Mouse (Mus musculus): ENCODE results near the gene Fam168a. TPM values are rescaled to one million over a fixed set of nuclear protein-coding genes. Genes with fewer than 3 reads are reported as not detected.

The Fam168a gene
- polyA plus RNA-seq, 1 experiment from 2014 or later = 45.2 TPM

GRCm38 (mm10) chr7:100673452-100673851, 33.0 kb upstream of the Fam168a start:
- H3K4me1 ChIP-seq (ENCODE audit: control insufficient read depth, insufficient read depth, low read length) = no peaks in the 10 kb centered on the region
- H3K27ac ChIP-seq (ENCODE audit: low read depth, low read length) = no peak overlapping the region
- no peaks in the 10 kb centered on the region for H3K36me3 ChIP-seq (ENCODE audit: control insufficient read depth, insufficient read depth, low read length)
- H3K4me2 ChIP-seq (ENCODE audit: low read depth) = no peak overlapping the region
- no peak for DNase-seq (ENCODE audit: low spot score)
- H3K4me3 ChIP-seq (ENCODE audit: low read depth, low read length) = no peak overlapping the region
- ATAC-seq (ENCODE audit: insufficient read depth, low FRiP score, low TSS enrichment) = no peak
- H3K27me3 ChIP-seq (ENCODE audit: control insufficient read depth, insufficient read depth, low read length) = no peaks in the 10 kb centered on the region
- 43% methylated on average over 7 of the region's 7 CpGs for WGBS
- H3K9me3 ChIP-seq (ENCODE audit: control insufficient read depth, low read length) = no peaks in the 10 kb centered on the region
- H3K9ac ChIP-seq (ENCODE audit: low read length) = no peak overlapping the region

- 92% methylated on average over 2 of the region's 2 CpGs for WGBS
Observed at GRCm38 (mm10) chr7:100674941-100675340, 31.5 kb upstream of the Fam168a start.

GRCm38 (mm10) chr7:100678052-100678451, 28.4 kb upstream of the Fam168a start:
- Histone ChIP-seq H3K36me3 (ENCODE audit: control insufficient read depth, insufficient read depth, low read length) (no peaks in the 10 kb centered on the region), H3K9ac (ENCODE audit: low read length) (no peak overlapping the region), H3K4me2 (ENCODE audit: low read depth) (no peak overlapping the region), H3K27me3 (ENCODE audit: control insufficient read depth, insufficient read depth, low read length) (no peaks in the 10 kb centered on the region), H3K27ac (ENCODE audit: low read depth, low read length) (no peak overlapping the region), H3K4me1 (ENCODE audit: control insufficient read depth, insufficient read depth, low read length) (no peaks in the 10 kb centered on the region), H3K4me3 (ENCODE audit: low read depth, low read length) (no peak overlapping the region), H3K9me3 (ENCODE audit: control insufficient read depth, low read length) (no peaks in the 10 kb centered on the region)
- no peak for ATAC-seq (ENCODE audit: insufficient read depth, low FRiP score, low TSS enrichment)
- DNase-seq (ENCODE audit: low spot score) = no peak
- WGBS = 86% methylated on average over 5 of the region's 5 CpGs

More at GRCm38 (mm10) chr7:100674941-100675340, 31.5 kb upstream of the Fam168a start:
- Histone ChIP-seq H3K36me3 (ENCODE audit: control insufficient read depth, insufficient read depth, low read length) (no peaks in the 10 kb centered on the region), H3K27me3 (ENCODE audit: control insufficient read depth, insufficient read depth, low read length) (no peaks in the 10 kb centered on the region), H3K4me2 (ENCODE audit: low read depth) (no peak overlapping the region), H3K4me1 (ENCODE audit: control insufficient read depth, insufficient read depth, low read length) (no peaks in the 10 kb centered on the region), H3K27ac (ENCODE audit: low read depth, low read length) (no peak overlapping the region), H3K9ac (ENCODE audit: low read length) (no peak overlapping the region), H3K9me3 (ENCODE audit: control insufficient read depth, low read length) (no peaks in the 10 kb centered on the region), H3K4me3 (ENCODE audit: low read depth, low read length) (no peak overlapping the region)
- DNase-seq (ENCODE audit: low spot score) (no peak), ATAC-seq (ENCODE audit: insufficient read depth, low FRiP score, low TSS enrichment) (no peak)

GRCm38 (mm10) chr7:100678948-100679880, 27.2 kb upstream of the Fam168a start:
- Histone ChIP-seq H3K4me1 (ENCODE audit: control insufficient read depth, insufficient read depth, low read length) (no peaks in the 10 kb centered on the region), H3K4me2 (ENCODE audit: low read depth) (no peak overlapping the region), H3K27ac (ENCODE audit: low read depth, low read length) (no peak overlapping the region), H3K36me3 (ENCODE audit: control insufficient read depth, insufficient read depth, low read length) (no peaks in the 10 kb centered on the region), H3K9me3 (ENCODE audit: control insufficient read depth, low read length) (no peaks in the 10 kb centered on the region), H3K9ac (ENCODE audit: low read length) (no peak overlapping the region), H3K4me3 (ENCODE audit: low read depth, low read length) (no peak overlapping the region), H3K27me3 (ENCODE audit: control insufficient read depth, insufficient read depth, low read length) (no peaks in the 10 kb centered on the region)
- DNase-seq (ENCODE audit: low spot score) (no peak), ATAC-seq (ENCODE audit: insufficient read depth, low FRiP score, low TSS enrichment) (no peak)
- 68% methylated on average over 15 of the region's 15 CpGs for WGBS

- Histone ChIP-seq H3K36me3 (ENCODE audit: control insufficient read depth, insufficient read depth, low read length) (no peaks in the 10 kb centered on the region), H3K4me2 (ENCODE audit: low read depth) (no peak overlapping the region), H3K27ac (ENCODE audit: low read depth, low read length) (no peak overlapping the region), H3K4me3 (ENCODE audit: low read depth, low read length) (no peak overlapping the region), H3K9ac (ENCODE audit: low read length) (no peak overlapping the region), H3K27me3 (ENCODE audit: control insufficient read depth, insufficient read depth, low read length) (no peaks in the 10 kb centered on the region), H3K4me1 (ENCODE audit: control insufficient read depth, insufficient read depth, low read length) (no peaks in the 10 kb centered on the region), H3K9me3 (ENCODE audit: control insufficient read depth, low read length) (no peaks in the 10 kb centered on the region)
- DNase-seq (ENCODE audit: low spot score) = no peak
- no peak for ATAC-seq (ENCODE audit: insufficient read depth, low FRiP score, low TSS enrichment)
- WGBS = 62% methylated on average over 5 of the region's 5 CpGs
Observed at GRCm38 (mm10) chr7:100681132-100681531, 25.3 kb upstream of the Fam168a start.

- WGBS = 93% methylated on average over 1 of the region's 1 CpGs
- no peaks in the 10 kb centered on the region for H3K36me3 ChIP-seq (ENCODE audit: control insufficient read depth, insufficient read depth, low read length)
- ATAC-seq (ENCODE audit: insufficient read depth, low FRiP score, low TSS enrichment) (no peak), DNase-seq (ENCODE audit: low spot score) (no peak)
- no peak overlapping the region for H3K4me3 ChIP-seq (ENCODE audit: low read depth, low read length)
- no peak overlapping the region for H3K27ac ChIP-seq (ENCODE audit: low read depth, low read length)
- H3K9ac ChIP-seq (ENCODE audit: low read length) = no peak overlapping the region
- H3K4me2 ChIP-seq (ENCODE audit: low read depth) = no peak overlapping the region
- no peaks in the 10 kb centered on the region for H3K4me1 ChIP-seq (ENCODE audit: control insufficient read depth, insufficient read depth, low read length)
- H3K27me3 ChIP-seq (ENCODE audit: control insufficient read depth, insufficient read depth, low read length) = no peaks in the 10 kb centered on the region
- no peaks in the 10 kb centered on the region for H3K9me3 ChIP-seq (ENCODE audit: control insufficient read depth, low read length)
Observed at GRCm38 (mm10) chr7:100683241-100683640, 23.2 kb upstream of the Fam168a start.

- 72% methylated on average over 5 of the region's 5 CpGs for WGBS
- no peaks in the 10 kb centered on the region for H3K4me1 ChIP-seq (ENCODE audit: control insufficient read depth, insufficient read depth, low read length)
- ATAC-seq (ENCODE audit: insufficient read depth, low FRiP score, low TSS enrichment) (no peak), DNase-seq (ENCODE audit: low spot score) (no peak)
- H3K27ac ChIP-seq (ENCODE audit: low read depth, low read length) = no peak overlapping the region
- no peak overlapping the region for H3K4me2 ChIP-seq (ENCODE audit: low read depth)
- no peaks in the 10 kb centered on the region for H3K36me3 ChIP-seq (ENCODE audit: control insufficient read depth, insufficient read depth, low read length)
- no peak overlapping the region for H3K4me3 ChIP-seq (ENCODE audit: low read depth, low read length)
- H3K9ac ChIP-seq (ENCODE audit: low read length) = no peak overlapping the region
- H3K27me3 ChIP-seq (ENCODE audit: control insufficient read depth, insufficient read depth, low read length) = no peaks in the 10 kb centered on the region
- H3K9me3 ChIP-seq (ENCODE audit: control insufficient read depth, low read length) = no peaks in the 10 kb centered on the region
Observed at GRCm38 (mm10) chr7:100684081-100684480, 22.4 kb upstream of the Fam168a start.

- Histone ChIP-seq H3K27me3 (ENCODE audit: control insufficient read depth, insufficient read depth, low read length) (no peaks in the 10 kb centered on the region), H3K27ac (ENCODE audit: low read depth, low read length) (no peak overlapping the region), H3K9me3 (ENCODE audit: control insufficient read depth, low read length) (no peaks in the 10 kb centered on the region), H3K4me1 (ENCODE audit: control insufficient read depth, insufficient read depth, low read length) (no peaks in the 10 kb centered on the region), H3K9ac (ENCODE audit: low read length) (no peak overlapping the region), H3K4me3 (ENCODE audit: low read depth, low read length) (no peak overlapping the region), H3K4me2 (ENCODE audit: low read depth) (no peak overlapping the region), H3K36me3 (ENCODE audit: control insufficient read depth, insufficient read depth, low read length) (no peaks in the 10 kb centered on the region)
- 61% methylated on average over 7 of the region's 7 CpGs for WGBS
- DNase-seq (ENCODE audit: low spot score) = peak; percentile 53
- ATAC-seq (ENCODE audit: insufficient read depth, low FRiP score, low TSS enrichment) = no peak
Observed at GRCm38 (mm10) chr7:100684538-100684937, 21.9 kb upstream of the Fam168a start.

Data from neural tube, embryonic 11.5 days (tissue).